Comparison of ENCODE assay signal across 9 mouse cellular contexts in the genomic region with DNA sequence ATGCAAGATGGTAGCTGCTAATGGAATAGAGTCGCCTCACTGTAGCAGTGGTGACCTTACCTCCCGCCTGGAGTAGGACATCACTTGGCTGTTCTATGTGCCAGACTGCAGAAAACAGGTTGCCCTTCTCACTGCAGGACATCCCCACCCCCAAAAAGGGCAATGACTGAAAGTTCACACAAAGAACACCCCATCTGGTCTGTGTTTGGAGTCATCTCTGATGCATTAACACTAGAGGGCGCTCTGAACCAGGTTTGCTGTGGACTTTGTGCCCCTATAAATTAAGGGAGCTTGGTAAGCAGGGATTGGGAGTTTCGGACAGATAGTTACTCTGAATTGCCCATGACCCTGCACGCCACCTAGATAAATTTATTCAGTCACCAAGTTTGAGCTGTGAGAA. TPM values are rescaled to one million over a fixed set of nuclear protein-coding genes. Genes with fewer than 3 reads are reported as not detected.
DNase-seq lines count a peak whose midpoint lies in the region; ATAC-seq and TF ChIP-seq lines count a peak whose summit lies in the region.
"Had no signal": no experiment of that assay in that cellular context is flagged by ENCODE, and none has a peak within 500 bp of the region (broad histone marks: within the 10 kb centered on the region; RNA-seq: fewer than 3 reads in every experiment).

No protein-coding gene starts in this region.

- TF ChIP-seq EP300 in liver, postnatal 0 days (IDR thresholded peaks at IDR 0.05; ENCODE audit: low read depth): peak; percentile 37; the same call in 1 of the 2 replicates

- no peak overlapping the region for H3K4me3 ChIP-seq in liver, postnatal 0 days (ENCODE audit: low read depth, low read length)
- H3K4me3 ChIP-seq: stomach, embryonic 15.5 days had no signal

- no peak overlapping the region for H3K4me2 ChIP-seq in liver, postnatal 0 days (ENCODE audit: low read depth, low read length)
- H3K4me2 ChIP-seq: stomach, embryonic 15.5 days had no signal

- WGBS in liver, postnatal 0 days (ENCODE audit: insufficient replicate concordance): 26% methylated on average over 5 of the region's 5 CpGs

- H3K4me1 ChIP-seq in liver, postnatal 0 days (ENCODE audit: insufficient read depth): peaks cover 20% of the 10 kb centered on the region
- H3K4me1 ChIP-seq: stomach, embryonic 15.5 days had no signal

- DNase-seq in cerebellum, adult 9-10 months: peak; percentile 57
- DNase-seq in cerebellum, adult 11-12 months: no peak
- DNase-seq in spleen, adult 12 weeks (ENCODE audit: low spot score): peak; percentile 30
- no peak for DNase-seq in spleen, postnatal 10 days (ENCODE audit: low spot score in 2 of 2)
- DNase-seq in liver, postnatal 0 days: peak; percentile 64
- no peak for DNase-seq in urinary bladder, postnatal 4 days (ENCODE audit: low spot score in 2 of 2)
- DNase-seq in frontal cortex, postnatal 36 days (ENCODE audit: low spot score in 2 of 2): no peak

- no peaks in the 10 kb centered on the region for H3K27me3 ChIP-seq in liver, postnatal 0 days (ENCODE audit: insufficient read depth, low read length)
- H3K27me3 ChIP-seq: stomach, embryonic 15.5 days had no signal

- peak; percentile 92 for TF ChIP-seq CTCF in liver, postnatal 0 days (IDR thresholded peaks at IDR 0.05; ENCODE audit: low read depth)

- no peaks in the 10 kb centered on the region for H3K36me3 ChIP-seq in liver, postnatal 0 days (replicated peaks; ENCODE audit: insufficient read depth, low read length)
- H3K36me3 ChIP-seq: stomach, embryonic 15.5 days had no signal

- no peak overlapping the region for H3K9ac ChIP-seq in liver, postnatal 0 days (replicated peaks)
- H3K9ac ChIP-seq: stomach, embryonic 15.5 days had no signal

- H3K9me3 ChIP-seq in liver, postnatal 0 days (ENCODE audit: low read length): no peaks in the 10 kb centered on the region
- H3K9me3 ChIP-seq: stomach, embryonic 15.5 days had no signal

- H3K27ac ChIP-seq in liver, postnatal 0 days (ENCODE audit: low read depth): peak overlapping the region; percentile 25; the same call in 1 of the 2 replicates
- H3K27ac ChIP-seq: stomach, embryonic 15.5 days had no signal

- ATAC-seq in erythroblast, adult 5-6 weeks (replicated peaks; ENCODE audit: low FRiP score, poor library complexity, severe bottlenecking): peak; percentile 50
- peak; percentile 88 for ATAC-seq in liver, postnatal 0 days

RNA-seq across cellular contexts. Expression of gene Lrrc20, which starts 8.7 kb away (rescaled TPM):
- total RNA-seq in erythroblast, adult 5-6 weeks (2015; ENCODE audit: low replicate concordance): 1.3 and 2.1 TPM in 2 replicates
- total RNA-seq in erythroblast, adult 5-6 weeks (2017; ENCODE audit: low replicate concordance): 0.70 and 3.2 TPM in 2 replicates
- 3.0 TPM in 2 replicates for polyA plus RNA-seq in liver, postnatal 0 days (2015; fragmentation: Nextera tagmentation; extraction: Ambion mirVana)

RNA-seq across cellular contexts. Expression of gene Eif4ebp2, which starts 14.4 kb away (rescaled TPM):
- 67.2 and 101 TPM in 2 replicates for total RNA-seq in erythroblast, adult 5-6 weeks (2015; ENCODE audit: low replicate concordance)
- total RNA-seq in erythroblast, adult 5-6 weeks (2017; ENCODE audit: low replicate concordance): 13.8 and 14.2 TPM in 2 replicates
- polyA plus RNA-seq in liver, postnatal 0 days (2015; fragmentation: Nextera tagmentation; extraction: Ambion mirVana): 43.6 and 46.4 TPM in 2 replicates

RNA-seq across cellular contexts. Expression of gene Nodal, which starts 49.1 kb away (rescaled TPM):
- not detected in 2 replicates for total RNA-seq in erythroblast, adult 5-6 weeks (2015; ENCODE audit: low replicate concordance)
- total RNA-seq in erythroblast, adult 5-6 weeks (2017; ENCODE audit: low replicate concordance): not detected in 2 replicates
- 0.08 and 0.19 TPM in 2 replicates for polyA plus RNA-seq in liver, postnatal 0 days (2015; fragmentation: Nextera tagmentation; extraction: Ambion mirVana)

Comparison
In these comparisons a context has a peak if more than half of its experiments do, and no peak if none do; other contexts are left out.
1. DNase-seq: peak in cerebellum, adult 9-10 months (single experiment), spleen, adult 12 weeks (single experiment) and liver, postnatal 0 days (single experiment); none in cerebellum, adult 11-12 months (single experiment), spleen, postnatal 10 days (0 of 2), urinary bladder, postnatal 4 days (0 of 2) and frontal cortex, postnatal 36 days (0 of 2).